Mouse (Mus musculus) lung, adult 18-20 months (tissue): ENCODE results near the gene Pdzrn3.

Experiments used
- DNase-seq, 2 experiments: peaks; one replicate each; pipeline ENCODE4 v3.0.0; 2022; ENCODE audit warnings: mixed read lengths in 2 of 2

Pdzrn3 gene

DNA sequence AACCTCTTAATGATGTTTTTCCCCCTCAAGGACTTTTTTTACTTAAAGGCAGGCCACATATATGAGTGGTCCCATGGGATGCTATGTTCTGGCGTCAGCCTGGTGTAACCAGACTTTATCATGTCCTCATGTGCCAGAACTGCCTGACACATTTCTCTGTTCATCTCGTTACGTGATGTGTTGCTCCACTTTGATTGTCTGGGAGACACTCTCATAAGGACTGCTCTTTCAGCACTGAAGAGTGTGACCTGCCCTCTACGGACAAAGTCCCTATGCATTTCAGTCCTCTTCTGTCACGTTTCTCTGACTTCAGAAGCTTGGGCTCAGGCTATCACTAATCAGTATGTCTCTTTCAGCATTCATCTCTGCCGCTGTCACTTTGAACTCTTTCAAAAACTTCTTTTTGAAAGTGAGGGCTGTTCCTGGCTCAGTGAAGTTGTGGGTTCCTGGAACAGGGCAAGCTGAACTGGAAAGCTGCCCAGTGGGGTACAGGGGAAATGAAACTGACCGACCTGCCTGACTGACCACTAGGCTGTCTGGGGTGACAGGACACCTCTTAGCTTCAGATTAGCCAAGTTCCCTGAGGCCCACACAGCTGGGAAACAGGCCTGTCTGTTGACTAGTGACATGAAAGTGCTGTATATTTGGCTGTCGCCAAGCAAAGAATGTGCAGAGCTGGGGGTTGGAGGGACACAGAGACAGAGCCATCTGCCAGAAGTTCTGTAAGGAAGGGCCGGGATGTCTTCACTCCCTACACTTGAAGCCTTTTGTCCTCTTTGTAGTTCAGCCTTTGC, 10.7 kb downstream of the Pdzrn3 start:
- DNase-seq, result peak in 1 of 2 experiments; percentile 14

- no peak for DNase-seq
Observed at GRCm38 (mm10) chr6:101365795-101366194, 11.9 kb downstream of the Pdzrn3 start.

- no peak for DNase-seq
Observed at GRCm38 (mm10) chr6:101363904-101364303, 13.8 kb downstream of the Pdzrn3 start.

DNA sequence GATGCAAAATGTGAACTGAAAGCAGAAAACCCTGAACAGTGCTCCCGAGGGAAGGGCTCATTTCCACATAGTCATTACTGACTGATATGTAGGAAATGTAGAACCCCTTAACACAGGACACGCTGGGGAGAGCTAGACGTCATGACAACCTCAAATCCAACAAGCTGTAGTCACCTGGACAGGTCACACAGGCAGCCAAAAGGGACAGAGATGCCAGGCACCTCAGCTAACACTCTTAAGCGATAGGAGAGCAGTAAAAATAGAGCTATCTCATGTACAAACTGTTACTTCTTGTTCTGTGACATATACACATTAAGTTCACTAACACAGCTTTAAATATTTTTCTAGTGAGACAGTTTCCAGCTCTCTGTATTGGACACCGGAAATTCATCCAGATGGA, 15.0 kb downstream of the Pdzrn3 start:
- no peak for DNase-seq

GRCm38 (mm10) chr6:101362268-101362667, 15.4 kb downstream of the Pdzrn3 start:
- DNase-seq, result no peak

DNA sequence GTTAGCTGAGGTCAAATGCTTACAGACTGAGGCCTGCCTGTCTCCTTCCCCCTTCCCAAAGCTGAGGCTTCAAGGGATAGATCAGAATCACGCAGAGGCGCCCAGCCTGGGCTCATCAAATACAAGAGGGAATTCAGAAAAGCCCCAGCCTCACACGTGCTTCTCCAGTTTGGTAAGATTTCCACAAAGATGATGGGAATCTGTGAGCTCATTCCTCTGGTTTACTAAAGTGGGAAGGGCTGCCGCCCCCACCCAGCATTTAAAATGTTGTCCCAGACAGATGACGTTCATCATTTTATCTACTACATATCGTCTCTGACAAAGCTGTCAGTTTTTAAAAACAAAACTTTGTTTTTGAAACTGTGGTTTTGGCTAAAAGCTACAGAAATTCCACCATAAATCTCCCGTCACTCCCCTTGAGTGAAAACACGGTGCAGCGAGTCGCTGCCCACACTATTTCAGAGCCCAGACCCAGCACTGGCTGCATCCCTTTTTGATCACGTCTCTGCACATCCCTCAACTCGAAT, 17.4 kb downstream of the Pdzrn3 start:
- no peak for DNase-seq

DNA sequence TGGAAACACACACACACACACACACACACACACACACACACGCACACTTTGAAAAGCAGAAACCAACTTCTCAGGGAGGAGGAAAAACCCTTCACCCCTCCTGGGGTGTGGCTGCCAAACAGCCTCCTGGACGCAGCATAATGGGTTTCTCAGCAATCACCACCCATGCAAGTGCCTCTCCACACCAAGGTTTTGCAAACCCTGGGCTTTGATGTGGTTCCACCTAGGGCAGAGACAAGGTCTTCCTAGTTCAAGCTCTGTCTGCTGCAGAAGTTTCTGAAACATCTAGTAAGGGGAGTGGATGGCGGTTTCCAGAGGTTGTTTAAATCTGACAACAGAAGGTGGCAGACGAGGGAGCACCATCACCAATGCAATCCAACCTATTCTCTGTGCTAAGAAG, 18.1 kb downstream of the Pdzrn3 start:
- no peak for DNase-seq

- DNase-seq, result no peak
Observed at GRCm38 (mm10) chr6:101354887-101355286, 22.8 kb downstream of the Pdzrn3 start.

GRCm38 (mm10) chr6:101354230-101354881, 23.3 kb downstream of the Pdzrn3 start:
- DNase-seq, result no peak

- DNase-seq, result no peak
Observed at GRCm38 (mm10) chr6:101353701-101354100, 24.0 kb downstream of the Pdzrn3 start.

DNA sequence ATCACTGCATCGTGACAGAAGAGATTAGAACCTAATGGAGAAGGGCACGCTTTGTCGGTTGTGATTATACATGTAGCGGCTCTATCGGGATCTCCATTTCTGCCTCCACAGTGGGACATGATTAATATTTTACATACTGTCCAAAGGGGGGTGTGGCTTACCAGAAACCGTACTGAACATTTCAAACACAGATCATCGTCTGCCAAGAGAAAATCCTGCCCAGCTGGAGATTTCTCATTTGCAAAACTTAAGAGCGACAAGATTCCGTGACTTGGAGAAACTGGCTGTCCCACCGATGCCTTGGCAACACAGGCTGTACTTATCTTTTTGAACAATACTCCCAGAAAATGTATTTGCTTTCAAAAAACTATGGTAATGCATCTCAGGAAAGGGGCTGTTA, 25.1 kb downstream of the Pdzrn3 start:
- no peak for DNase-seq

- peak in 1 of 2 experiments; percentile 55 for DNase-seq
Observed at GRCm38 (mm10) chr6:101351100-101351499, 26.6 kb downstream of the Pdzrn3 start.

DNA sequence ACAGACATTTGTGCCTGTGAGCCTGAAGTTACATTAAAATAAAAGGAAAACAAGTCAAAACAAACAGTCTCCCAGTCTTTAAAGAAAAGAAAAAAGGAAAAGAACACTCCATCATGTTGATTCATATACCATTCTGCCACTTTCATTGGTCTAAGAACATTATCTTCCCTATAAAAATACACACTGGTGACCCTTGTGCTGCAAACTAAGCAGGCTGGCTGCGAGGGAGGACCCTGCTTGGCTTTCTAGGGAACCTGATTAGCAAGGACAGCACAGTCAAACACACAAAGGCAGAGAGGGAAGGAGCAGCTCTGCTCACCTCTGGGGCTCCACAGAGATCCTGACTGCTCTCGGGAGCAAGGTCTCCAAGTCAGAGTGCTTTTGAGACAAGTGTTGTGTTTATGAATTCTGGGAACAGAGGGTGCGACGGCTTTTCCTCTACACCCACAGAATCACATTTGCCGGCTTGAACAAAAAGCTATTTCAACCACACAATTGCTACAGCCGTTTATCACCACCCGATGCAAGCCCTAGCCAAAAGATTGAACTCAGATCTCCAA, 27.2 kb downstream of the Pdzrn3 start:
- DNase-seq, result no peak

DNA sequence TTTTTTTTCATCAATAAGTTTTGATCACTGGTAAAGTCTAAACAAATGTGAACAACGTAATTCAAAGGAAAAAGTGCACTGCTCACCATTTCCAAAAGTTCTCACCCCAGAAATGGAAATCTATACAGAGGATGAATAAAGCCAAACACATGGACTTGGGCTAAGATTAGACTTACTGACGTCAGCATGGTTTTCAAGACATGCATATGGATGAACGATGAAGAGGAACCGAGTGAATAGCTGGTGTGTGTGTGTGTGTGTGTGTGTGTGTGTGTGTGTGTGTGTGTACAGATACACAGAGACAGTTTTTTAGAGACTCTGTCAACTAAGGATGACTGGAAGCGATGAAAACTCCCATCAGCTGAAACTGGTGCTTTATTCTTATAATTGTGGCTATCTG, 29.2 kb downstream of the Pdzrn3 start:
- no peak for DNase-seq

DNA sequence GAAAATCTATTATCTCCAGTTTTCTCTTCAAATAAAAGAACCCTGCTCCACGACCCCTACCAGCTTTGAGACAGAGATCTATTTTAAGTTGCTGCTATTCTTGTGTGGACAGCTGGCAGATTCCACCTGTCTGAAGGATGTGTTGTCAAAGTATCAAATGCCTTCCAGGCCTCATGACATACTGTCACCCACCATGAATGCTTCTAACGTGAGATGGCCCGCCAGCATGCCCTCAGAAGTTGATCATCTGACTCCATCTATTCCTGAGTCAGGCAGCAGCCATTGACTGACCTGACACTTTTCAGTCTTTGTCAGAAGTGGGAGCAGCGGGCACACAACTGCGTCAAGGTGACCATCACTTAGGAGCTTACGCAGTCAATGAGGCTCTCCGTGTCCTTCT, 37.6 kb downstream of the Pdzrn3 start:
- no peak for DNase-seq

DNA sequence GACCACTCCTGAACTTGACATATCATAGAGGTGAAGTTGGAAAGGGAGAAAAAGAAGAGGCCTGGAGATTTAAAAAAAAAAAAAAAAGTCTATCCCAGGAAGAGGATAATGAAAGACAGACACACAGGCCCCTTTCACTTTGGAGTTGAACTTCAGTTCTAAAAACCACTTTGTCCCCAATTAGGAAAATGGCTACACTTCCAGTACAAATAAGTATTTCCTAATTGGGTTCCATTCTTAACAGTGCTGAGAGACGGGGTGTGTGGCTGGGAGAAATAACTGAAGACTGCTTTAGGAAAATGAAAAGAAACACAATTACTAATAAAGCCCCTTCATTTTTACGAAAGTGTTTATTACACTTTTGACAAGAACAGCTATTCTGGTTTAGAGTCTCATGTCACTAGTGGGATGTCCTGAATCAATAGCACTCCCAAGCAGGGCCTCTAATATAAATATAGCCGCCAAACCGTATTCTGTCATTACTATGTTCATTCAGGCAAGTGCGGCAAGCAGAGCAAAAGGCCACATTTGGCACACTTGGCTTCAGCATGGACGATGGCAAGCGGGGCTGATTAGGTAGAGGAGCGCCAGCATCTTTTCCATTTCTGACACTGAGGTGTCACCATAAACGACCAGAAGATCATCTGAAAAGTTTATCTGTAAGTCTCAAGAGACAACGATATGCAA, 39.7 kb downstream of the Pdzrn3 start:
- DNase-seq, result no peak

- DNase-seq, result no peak
Observed at GRCm38 (mm10) chr6:101336660-101337059, 41.0 kb downstream of the Pdzrn3 start.

DNA sequence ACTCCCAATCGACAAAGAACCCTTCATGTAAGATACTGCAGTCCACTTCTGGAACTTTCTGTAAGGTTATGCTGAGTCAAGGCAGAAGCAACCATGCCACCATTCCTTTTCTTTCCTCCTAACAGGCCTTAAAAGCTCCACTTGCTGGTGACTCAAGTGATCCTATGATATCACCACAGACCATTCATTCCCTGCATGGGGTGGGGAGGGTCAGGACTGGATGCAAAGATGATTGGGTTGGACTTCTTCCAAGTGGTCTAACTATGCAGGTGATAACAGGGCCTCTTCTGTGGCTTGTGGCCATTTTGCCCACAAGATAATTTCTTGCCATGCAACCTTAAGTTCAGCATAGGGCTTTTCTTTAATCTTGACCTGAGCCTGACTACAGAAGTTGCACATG, 42.0 kb downstream of the Pdzrn3 start:
- DNase-seq, result no peak

GRCm38 (mm10) chr6:101334495-101334894, 43.2 kb downstream of the Pdzrn3 start:
- no peak for DNase-seq

DNA sequence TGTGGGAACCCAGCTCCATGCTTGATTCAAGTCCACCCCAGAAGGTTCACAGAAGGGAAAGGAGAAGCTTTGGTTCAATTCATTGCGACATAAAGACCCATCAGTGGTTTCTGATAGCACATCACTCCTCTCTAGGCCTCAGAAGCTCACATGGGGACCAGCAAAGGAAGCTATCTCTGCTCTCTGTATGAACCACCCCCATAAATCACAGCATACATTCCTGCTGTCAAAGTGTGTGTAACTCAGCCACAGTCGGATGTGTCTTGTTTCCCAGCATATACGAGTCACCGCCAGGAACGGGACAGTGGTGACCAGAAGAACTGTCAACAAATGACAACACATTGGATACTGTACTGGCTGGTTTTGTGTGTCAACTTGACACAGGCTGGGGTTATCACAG, 47.3 kb downstream of the Pdzrn3 start:
- DNase-seq, result no peak

- DNase-seq, result no peak
Observed at GRCm38 (mm10) chr6:101329499-101329898, 48.2 kb downstream of the Pdzrn3 start.

DNA sequence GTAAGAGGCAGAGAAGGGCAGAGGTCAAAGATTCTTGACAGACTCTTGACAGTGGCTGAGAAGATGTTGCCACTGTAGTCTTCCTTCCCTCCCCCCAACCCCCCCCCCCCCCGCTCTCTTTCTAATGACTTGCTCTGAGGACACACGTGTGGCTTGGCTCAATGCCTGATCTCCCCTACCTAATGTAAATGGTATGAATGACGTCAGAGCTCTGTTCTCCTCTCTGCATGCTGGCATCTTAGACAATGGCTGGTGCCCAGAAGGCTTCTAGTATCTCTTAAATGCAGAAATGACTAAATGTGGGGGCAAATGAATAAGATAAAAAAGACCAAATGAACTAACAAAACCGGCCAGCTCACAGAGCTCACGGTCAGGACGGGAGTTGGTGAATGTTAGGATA, 49.2 kb downstream of the Pdzrn3 start:
- peak in 1 of 2 experiments; percentile 24 for DNase-seq

DNA sequence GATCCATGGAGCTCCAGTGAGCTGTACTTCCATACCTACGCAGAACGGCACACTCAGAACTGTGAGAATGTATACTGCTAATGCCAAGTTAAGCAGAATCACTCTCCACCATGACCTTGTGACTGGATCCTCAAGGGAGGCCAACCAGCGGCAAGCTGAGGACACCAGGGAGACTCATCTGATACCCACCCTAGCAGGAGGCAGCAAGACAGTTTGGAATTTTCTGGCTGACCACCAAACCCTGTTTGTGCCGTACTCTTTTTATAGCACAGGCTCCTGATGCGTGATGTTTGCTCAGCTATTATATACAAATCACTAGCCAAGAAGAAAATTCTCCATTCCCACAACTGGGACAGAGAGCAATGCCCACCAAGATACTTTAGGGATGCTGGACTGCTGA, 50.0 kb downstream of the Pdzrn3 start:
- no peak for DNase-seq
